Mouse (Mus musculus) forebrain, embryonic 16.5 days (tissue): Measurements from ENCODE around the gene Nampt. TPM values are rescaled to one million over a fixed set of nuclear protein-coding genes. Genes with fewer than 3 reads are reported as not detected.

Experiments used
- ATAC-seq: fragments of 200-750 bp; cut with Nextera tagmentation; 2 replicates; pipeline ENCODE4 v1.8.0; 2017; ENCODE audit warnings: mild to moderate bottlenecking, moderate library complexity
- H3K27ac ChIP-seq: fragments of 300-500 bp; sonication (generic); 2 replicates; pipeline ENCODE4 v1.5.1; 2014; ENCODE audit warnings: low read length, control low read depth
- H3K27me3 ChIP-seq: fragments of 300-500 bp; sonication (generic); replicated peaks from 2 replicates; pipeline ENCODE4 v1.6.1; 2014; ENCODE audit warnings: low read length; ENCODE audit not compliant: control insufficient read depth, insufficient read depth
- H3K36me3 ChIP-seq: fragments of 300-500 bp; sonication (generic); 2 replicates; pipeline ENCODE4 v1.6.1; 2014; ENCODE audit not compliant: control insufficient read depth, insufficient read depth
- H3K4me1 ChIP-seq: fragments of 300-500 bp; sonication (generic); replicated peaks from 2 replicates; pipeline ENCODE4 v1.6.1; 2014; ENCODE audit warnings: low read length; ENCODE audit not compliant: control insufficient read depth, insufficient read depth
- H3K4me2 ChIP-seq: fragments of 300-500 bp; sonication (generic); 2 replicates; pipeline ENCODE4 v1.6.1; 2014; ENCODE audit warnings: mild to moderate bottlenecking, low read length, control low read depth
- H3K4me3 ChIP-seq: fragments of 300-500 bp; sonication (generic); replicated peaks from 2 replicates; pipeline ENCODE4 v1.5.1; 2014; ENCODE audit warnings: mild to moderate bottlenecking, low read length, control low read depth
- H3K9ac ChIP-seq: fragments of 300-500 bp; sonication (generic); replicated peaks from 2 replicates; pipeline ENCODE4 v1.6.1; 2014; ENCODE audit warnings: low read depth, low read length, control low read depth
- H3K9me3 ChIP-seq: fragments of 300-500 bp; sonication (generic); 2 replicates; pipeline ENCODE4 v1.6.1; 2016; ENCODE audit warnings: low read length; ENCODE audit not compliant: control insufficient read depth
- WGBS: fragments of 180-500 bp; shearing (Covaris S2); extraction: QIAGEN DNeasy Blood & Tissue Kit; methylation state at CpG from one replicate; pipeline ENCODE4 v1.1.7; 2014; 5-methylcytosine and 5-hydroxymethylcytosine counted together
- polyA plus RNA-seq: library from polyadenylated mRNA; unstranded; fragments of >200 nt; fragmentation: Nextera tagmentation; extraction: Ambion mirVana; gene quantifications from 2 replicates; pipeline ENCODE4 v1.2.1, GENCODE M21; 2015

Nampt gene
- polyA plus RNA-seq, 1 experiment from 2014 or later = 39.4 TPM

DNA sequence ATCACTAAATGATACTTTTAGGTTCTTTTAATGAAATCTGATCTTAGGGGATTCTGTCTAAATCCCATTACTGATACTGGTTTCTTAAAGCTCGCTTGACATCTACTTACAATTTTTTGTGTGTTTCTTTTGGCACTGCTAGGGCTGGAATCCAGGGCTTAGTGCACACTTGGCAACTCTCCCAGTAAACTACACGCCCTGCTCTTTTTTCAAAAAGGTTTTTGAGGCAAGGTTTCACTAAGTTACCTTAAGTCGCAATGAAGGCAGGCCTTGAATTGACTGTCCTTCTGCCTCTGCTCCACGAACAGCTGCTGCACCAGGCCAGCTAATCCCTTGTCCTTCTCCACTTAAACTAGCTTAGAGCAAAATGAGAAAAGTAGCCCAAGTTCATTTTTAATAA lies 15.9 kb downstream of the Nampt start:
- no peak overlapping the region for H3K9ac ChIP-seq
- no peaks in the 10 kb centered on the region for H3K9me3 ChIP-seq
- H3K36me3 ChIP-seq = peaks cover 7% of the 10 kb centered on the region; the same call in 1 of the 2 replicates
- H3K27me3 ChIP-seq = no peaks in the 10 kb centered on the region
- no peak overlapping the region for H3K27ac ChIP-seq
- no peak for ATAC-seq
- H3K4me1 ChIP-seq = peaks cover 3% of the 10 kb centered on the region; the same call in 1 of the 2 replicates
- H3K4me2 ChIP-seq = no peak overlapping the region
- 29% methylated on average over 4 of the region's 4 CpGs for WGBS
- H3K4me3 ChIP-seq = no peak overlapping the region

DNA sequence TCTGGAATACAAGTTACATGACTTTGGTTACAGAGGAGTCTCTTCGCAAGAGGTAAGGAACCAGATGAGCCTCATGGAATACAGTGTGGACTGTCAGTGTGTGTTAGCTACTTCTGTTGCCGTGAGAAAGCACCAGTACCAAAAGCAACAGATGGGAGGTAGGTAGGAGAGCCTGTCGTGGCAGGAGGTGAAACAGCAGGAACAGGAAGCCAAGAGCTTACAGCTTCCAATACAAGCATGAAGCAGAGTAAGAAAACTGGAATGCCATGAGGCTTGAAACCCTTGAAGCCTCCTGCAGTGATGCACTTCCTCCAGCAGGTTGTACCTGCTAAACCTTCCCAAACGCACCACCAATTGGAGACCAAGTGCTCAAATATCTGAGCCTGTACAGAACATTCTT lies 19.1 kb downstream of the Nampt start:
- WGBS = 90% methylated on average over 4 of the region's 4 CpGs
- Histone ChIP-seq H3K4me3 (no peak overlapping the region), H3K9ac (no peak overlapping the region), H3K27me3 (no peaks in the 10 kb centered on the region), H3K36me3 (peaks cover 9% of the 10 kb centered on the region), H3K4me2 (no peak overlapping the region), H3K27ac (no peak overlapping the region), H3K9me3 (no peaks in the 10 kb centered on the region), H3K4me1 (peaks cover 3% of the 10 kb centered on the region; the same call in 1 of the 2 replicates)
- no peak for ATAC-seq

DNA sequence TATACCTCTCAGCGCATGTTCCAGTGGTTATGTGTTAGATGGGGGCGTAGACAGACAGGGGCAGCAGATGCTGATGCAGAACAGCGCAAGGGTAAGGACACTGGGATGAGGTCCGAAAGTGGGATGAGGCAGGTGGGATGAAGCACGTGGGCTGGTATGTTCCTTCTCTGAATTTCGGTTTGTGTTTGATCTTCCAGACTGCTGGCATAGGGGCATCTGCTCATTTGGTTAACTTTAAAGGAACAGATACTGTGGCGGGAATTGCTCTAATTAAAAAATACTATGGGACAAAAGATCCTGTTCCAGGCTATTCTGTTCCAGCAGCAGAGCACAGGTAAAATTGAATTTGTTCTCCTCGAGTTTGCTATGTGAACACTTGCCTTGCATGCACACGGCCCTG lies 19.6 kb downstream of the Nampt start:
- Histone ChIP-seq H3K9ac (no peak overlapping the region), H3K36me3 (peaks cover 9% of the 10 kb centered on the region), H3K27ac (no peak overlapping the region), H3K4me2 (no peak overlapping the region), H3K27me3 (no peaks in the 10 kb centered on the region), H3K4me3 (no peak overlapping the region), H3K9me3 (no peaks in the 10 kb centered on the region), H3K4me1 (peaks cover 3% of the 10 kb centered on the region; the same call in 1 of the 2 replicates)
- WGBS = 93% methylated on average over 9 of the region's 9 CpGs
- no peak for ATAC-seq

DNA sequence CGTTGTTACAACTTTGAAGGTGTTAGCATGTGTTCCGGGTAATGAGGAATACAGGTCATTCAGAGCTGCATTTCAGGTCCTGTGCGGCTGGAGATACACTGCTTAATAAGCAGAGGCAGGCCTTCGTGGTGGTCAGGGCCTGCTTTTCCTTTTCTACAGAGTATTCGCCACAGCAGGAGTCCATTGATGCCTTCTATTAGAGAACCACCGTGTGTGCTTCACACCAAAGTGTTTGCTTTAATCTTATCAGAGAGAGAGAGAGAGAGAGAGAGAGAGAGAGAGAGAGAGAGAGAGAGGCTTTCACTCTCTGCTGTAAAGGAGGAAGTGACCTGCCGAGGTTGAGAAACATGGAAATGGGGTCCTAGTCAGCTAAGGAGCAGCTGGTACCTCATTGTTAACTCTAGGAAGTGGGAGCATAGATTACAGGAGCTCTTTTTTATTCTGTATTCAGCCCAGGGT lies 22.1 kb downstream of the Nampt start:
- no peaks in the 10 kb centered on the region for H3K9me3 ChIP-seq
- peaks cover 9% of the 10 kb centered on the region for H3K36me3 ChIP-seq
- no peak overlapping the region for H3K4me2 ChIP-seq
- H3K27ac ChIP-seq = no peak overlapping the region
- WGBS = 42% methylated on average over 7 of the region's 7 CpGs
- ATAC-seq = no peak
- H3K4me3 ChIP-seq = no peak overlapping the region
- no peaks in the 10 kb centered on the region for H3K27me3 ChIP-seq
- H3K9ac ChIP-seq = no peak overlapping the region
- H3K4me1 ChIP-seq = no peaks in the 10 kb centered on the region

DNA sequence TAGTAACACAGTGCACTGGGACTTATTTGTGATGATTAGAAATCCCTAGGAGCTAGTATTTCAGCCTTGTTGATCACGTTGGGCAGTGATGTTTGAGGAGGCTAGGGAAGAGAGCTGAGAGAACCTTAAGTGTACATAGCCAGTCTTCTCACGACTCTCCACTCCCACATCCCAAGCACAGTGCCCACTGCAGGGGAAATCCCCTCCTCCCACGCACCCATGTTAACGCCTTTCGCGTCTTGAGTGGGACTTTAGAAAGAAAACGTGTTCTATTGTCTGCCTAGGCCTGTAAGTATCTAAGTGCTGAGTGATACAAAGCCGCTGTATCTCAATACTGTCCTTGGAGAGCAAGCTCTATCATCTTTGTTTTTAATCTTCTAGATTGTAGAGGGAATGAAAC lies 27.0 kb downstream of the Nampt start:
- peaks cover 26% of the 10 kb centered on the region for H3K36me3 ChIP-seq
- no peaks in the 10 kb centered on the region for H3K9me3 ChIP-seq
- H3K9ac ChIP-seq = no peak overlapping the region
- H3K27ac ChIP-seq = no peak overlapping the region
- no peak for ATAC-seq
- 88% methylated on average over 8 of the region's 8 CpGs for WGBS
- no peaks in the 10 kb centered on the region for H3K4me1 ChIP-seq
- H3K27me3 ChIP-seq = no peaks in the 10 kb centered on the region
- H3K4me3 ChIP-seq = no peak overlapping the region
- H3K4me2 ChIP-seq = no peak overlapping the region

DNA sequence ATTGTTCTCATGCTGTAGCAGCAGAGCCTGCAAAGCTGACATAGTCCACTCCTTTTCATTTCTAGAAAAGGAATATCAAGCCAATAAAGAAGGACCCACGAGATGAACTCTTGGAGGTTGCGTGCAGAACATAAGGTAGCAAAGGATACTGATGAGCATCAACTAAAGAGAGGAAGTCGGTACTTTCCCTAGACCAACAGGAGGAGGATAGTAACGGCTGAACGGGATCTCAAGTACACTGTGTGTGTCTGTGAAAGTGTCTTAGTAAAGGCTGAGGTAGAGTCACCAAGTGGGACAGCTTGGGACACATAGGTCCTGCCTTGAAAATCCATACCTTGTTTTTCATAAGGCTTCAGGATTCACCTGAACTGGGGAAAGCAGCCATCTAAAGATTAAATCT lies 34.4 kb downstream of the Nampt start:
- no peaks in the 10 kb centered on the region for H3K9me3 ChIP-seq
- H3K27me3 ChIP-seq = no peaks in the 10 kb centered on the region
- WGBS = 93% methylated on average over 5 of the region's 5 CpGs
- no peak overlapping the region for H3K4me2 ChIP-seq
- no peaks in the 10 kb centered on the region for H3K4me1 ChIP-seq
- H3K36me3 ChIP-seq = peaks cover 16% of the 10 kb centered on the region
- no peak overlapping the region for H3K4me3 ChIP-seq
- ATAC-seq = no peak
- H3K9ac ChIP-seq = no peak overlapping the region
- H3K27ac ChIP-seq = no peak overlapping the region

DNA sequence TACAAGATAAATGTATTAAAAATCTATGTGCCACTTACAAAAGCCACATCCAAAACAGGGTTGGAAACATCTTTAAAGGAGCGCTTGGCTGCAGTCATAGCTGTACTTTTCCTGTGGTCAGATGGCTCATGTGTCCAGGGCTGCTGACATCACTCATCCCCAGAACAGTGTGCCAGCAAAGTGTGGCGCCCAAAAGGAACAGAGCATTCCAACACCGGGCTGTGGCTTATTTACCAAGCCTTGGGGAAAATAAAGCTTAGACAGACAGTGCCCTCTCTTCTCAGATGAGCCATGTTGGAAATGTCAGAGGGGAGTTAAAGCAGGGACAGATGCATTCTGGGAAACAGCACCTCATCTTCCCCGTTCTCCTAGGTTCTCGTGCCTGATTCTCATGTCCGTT lies 35.5 kb downstream of the Nampt start:
- 88% methylated on average over 6 of the region's 6 CpGs for WGBS
- Histone ChIP-seq H3K9ac (no peak overlapping the region), H3K27me3 (no peaks in the 10 kb centered on the region), H3K4me3 (no peak overlapping the region), H3K27ac (no peak overlapping the region), H3K4me1 (no peaks in the 10 kb centered on the region), H3K36me3 (peaks cover 11% of the 10 kb centered on the region), H3K4me2 (no peak overlapping the region), H3K9me3 (no peaks in the 10 kb centered on the region)
- no peak for ATAC-seq

DNA sequence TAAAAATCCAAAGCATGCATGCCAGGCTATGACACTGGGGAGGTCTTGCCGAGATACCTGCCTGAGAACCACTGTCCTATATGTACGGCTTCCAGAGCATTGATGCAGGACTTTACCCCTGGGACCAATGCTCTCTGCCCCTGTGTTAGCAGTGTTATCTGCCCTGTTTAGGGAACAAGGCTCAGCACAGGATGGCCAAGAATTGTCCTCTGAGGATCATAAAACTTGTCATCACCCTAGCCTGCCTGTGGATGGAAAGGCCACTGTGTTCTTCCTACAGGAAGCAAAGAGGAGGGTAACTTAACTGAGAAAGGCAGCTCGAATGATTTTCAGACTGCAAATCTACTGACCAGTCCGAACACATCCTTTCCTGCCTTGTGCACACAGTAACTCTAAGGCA lies 36.1 kb downstream of the Nampt start:
- WGBS = 90% methylated on average over 4 of the region's 4 CpGs
- H3K9me3 ChIP-seq = no peaks in the 10 kb centered on the region
- ATAC-seq = no peak
- H3K4me1 ChIP-seq = no peaks in the 10 kb centered on the region
- H3K36me3 ChIP-seq = peaks cover 6% of the 10 kb centered on the region
- H3K9ac ChIP-seq = no peak overlapping the region
- H3K4me3 ChIP-seq = no peak overlapping the region
- no peaks in the 10 kb centered on the region for H3K27me3 ChIP-seq
- H3K4me2 ChIP-seq = no peak overlapping the region
- H3K27ac ChIP-seq = no peak overlapping the region

DNA sequence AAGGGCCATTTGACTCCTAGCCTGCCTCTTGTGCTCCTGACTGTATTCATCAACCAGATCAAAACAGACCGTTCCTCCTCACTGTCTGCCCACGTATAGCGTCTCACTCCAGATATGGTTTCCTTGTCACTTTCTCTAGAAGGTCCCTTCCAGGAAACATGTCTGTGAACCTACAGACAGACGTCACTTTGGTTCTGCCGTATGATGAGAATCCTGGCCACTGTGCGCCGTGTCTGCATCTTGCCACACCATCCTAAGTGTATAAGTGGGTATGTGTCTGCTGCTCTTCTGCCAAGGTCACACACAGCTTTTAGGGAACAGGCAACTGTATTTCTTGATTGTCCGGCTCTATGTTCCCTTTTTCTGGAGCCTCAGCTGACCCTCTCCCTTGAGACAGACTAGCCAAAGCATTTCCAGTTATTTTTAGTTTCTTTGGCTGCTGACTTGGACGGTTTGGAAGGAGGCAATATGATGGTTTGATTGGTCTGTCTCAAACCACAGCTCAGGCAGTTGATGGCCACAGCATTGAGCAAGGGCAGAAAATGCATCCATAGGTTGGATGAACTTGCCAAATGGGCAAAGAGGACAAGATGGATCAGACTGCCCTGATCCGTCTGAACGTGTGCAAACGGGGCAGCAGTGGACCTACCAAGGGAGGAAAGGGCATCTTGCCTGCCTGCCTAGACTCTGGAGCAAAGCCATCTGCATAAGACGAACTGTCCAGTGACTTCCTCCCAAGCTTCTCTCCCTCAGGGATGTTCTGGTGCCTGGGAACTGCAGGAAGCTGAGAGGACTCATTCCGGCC lies 37.6 kb downstream of the Nampt start:
- no peak for ATAC-seq
- Histone ChIP-seq H3K4me2 (no peak overlapping the region), H3K27me3 (no peaks in the 10 kb centered on the region), H3K27ac (no peak overlapping the region), H3K9me3 (no peaks in the 10 kb centered on the region), H3K36me3 (peaks cover 2% of the 10 kb centered on the region; the same call in 1 of the 2 replicates), H3K4me3 (no peak overlapping the region), H3K9ac (no peak overlapping the region), H3K4me1 (no peaks in the 10 kb centered on the region)
- WGBS = 90% methylated on average over 14 of the region's 14 CpGs
